Mouse (Mus musculus): Measurements from ENCODE around the gene Olfr1461. TPM values are rescaled to one million over a fixed set of nuclear protein-coding genes. Genes with fewer than 3 reads are reported as not detected.

Olfr1461 gene
- polyA plus RNA-seq (2017; shearing (Covaris generic)) = not detected

DNA sequence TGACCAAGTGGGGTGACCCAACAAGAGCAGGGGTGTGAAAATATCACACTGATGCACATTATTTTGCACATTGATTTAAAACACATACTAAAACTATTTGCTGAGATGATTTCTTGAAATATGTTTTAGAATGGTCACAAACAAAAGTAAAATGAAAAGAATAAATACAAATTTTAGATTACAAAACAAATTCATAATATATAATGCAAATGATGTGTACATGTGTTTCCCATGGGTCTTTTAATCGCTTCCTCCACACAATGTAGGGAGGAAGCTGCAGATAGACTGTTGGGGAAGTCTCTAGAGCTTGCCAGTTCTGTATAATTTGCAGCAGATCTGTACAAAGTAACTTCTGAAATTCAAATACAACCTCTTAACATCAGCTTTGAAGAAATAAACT lies at the start of gene Olfr1461:
Gene Olfr1461 (plus strand): TSS at position 301 of the 400 bp plus-strand sequence.
- ATAC-seq = no peak

DNA sequence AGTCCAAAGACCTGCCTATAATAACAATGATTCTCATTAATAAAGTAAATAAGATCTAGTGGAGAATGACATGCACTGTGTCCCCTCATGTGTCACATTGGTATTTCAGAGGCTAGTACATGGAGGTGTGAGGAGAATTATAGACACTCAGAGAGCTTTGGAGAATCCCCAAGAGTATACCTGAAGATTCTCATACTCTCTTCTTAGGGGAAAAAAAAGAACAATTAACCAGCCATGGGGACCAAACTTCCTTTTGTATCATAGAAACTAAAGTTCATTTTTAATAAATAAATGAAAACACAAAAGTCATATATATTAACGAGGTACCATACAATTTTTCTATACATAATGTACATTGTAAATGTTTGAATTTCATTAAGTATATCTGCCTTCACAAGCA lies 13.4 kb upstream of the Olfr1461 start, which contains the start of gene Olfr1459:
Gene Olfr1459 (minus strand): TSS at position 101 of the 400 bp plus-strand sequence.
- no peak for ATAC-seq

DNA sequence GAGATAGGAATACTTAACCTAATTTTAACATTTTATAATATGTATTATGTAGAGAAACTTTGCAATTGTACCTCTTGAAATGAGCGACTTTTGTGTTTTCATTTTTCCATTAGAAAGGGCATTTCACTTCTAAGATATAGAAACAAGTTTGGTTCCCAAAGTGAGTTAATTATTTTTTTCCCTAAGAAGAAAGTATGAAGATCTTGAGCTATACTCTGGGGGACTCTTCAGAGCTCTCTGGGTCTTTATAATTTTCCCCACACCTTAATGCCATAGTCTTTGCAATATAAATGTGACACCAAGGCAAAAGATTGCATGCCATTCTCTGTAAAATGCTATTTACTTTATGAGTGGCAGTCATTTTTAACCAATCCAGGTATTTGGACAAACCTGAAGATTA lies 22.6 kb downstream of the Olfr1461 start, which contains the start of gene Olfr1462:
Gene Olfr1462 (plus strand): TSS at position 301 of the 400 bp plus-strand sequence.
- no peak for ATAC-seq

Other genes starting within 250 kb of the Olfr1461 start
- not detected for gene Olfr1448, start 238.6 kb upstream of the Olfr1461 start, polyA plus RNA-seq (2017; shearing (Covaris generic))
- gene Olfr1449, start 232.2 kb upstream of the Olfr1461 start, polyA plus RNA-seq (2017; shearing (Covaris generic)) = not detected
- not detected for gene Olfr1450, start 212.7 kb upstream of the Olfr1461 start, polyA plus RNA-seq (2017; shearing (Covaris generic))
- under 1 TPM in 1 of 2 experiments, not detected in 1; 0.44 TPM for gene Olfr1451, start 168.0 kb upstream of the Olfr1461 start, polyA plus RNA-seq (2017; shearing (Covaris generic))
- not detected for gene Olfr1453, start 134.7 kb upstream of the Olfr1461 start, polyA plus RNA-seq (2017; shearing (Covaris generic))
- gene Olfr1454, start 102.4 kb upstream of the Olfr1461 start, polyA plus RNA-seq (2017; shearing (Covaris generic)) = not detected
- not detected for gene Olfr1457, start 65.1 kb upstream of the Olfr1461 start, polyA plus RNA-seq (2017; shearing (Covaris generic))
- not detected for gene Olfr1458, start 56.2 kb upstream of the Olfr1461 start, polyA plus RNA-seq (2017; shearing (Covaris generic))
- gene Olfr1459, start 13.5 kb upstream of the Olfr1461 start, polyA plus RNA-seq (2017; shearing (Covaris generic)) = under 1 TPM in 1 of 2 experiments, not detected in 1; 0.05 TPM
- not detected for gene Olfr1462, start 22.7 kb downstream of the Olfr1461 start, polyA plus RNA-seq (2017; shearing (Covaris generic))
- not detected for gene Olfr1463, start 68.3 kb downstream of the Olfr1461 start, polyA plus RNA-seq (2017; shearing (Covaris generic))
- gene Olfr1465, start 152.5 kb downstream of the Olfr1461 start, polyA plus RNA-seq (2017; shearing (Covaris generic)) = not detected
- not detected for gene Olfr1466, start 175.9 kb downstream of the Olfr1461 start, polyA plus RNA-seq (2017; shearing (Covaris generic))
- gene Olfr1467, start 199.2 kb downstream of the Olfr1461 start, polyA plus RNA-seq (2017; shearing (Covaris generic)) = not detected
- gene Olfr1469, start 244.8 kb downstream of the Olfr1461 start, polyA plus RNA-seq (2017; shearing (Covaris generic)) = not detected